Mouse (Mus musculus) kidney, embryonic 15.5 days (tissue): Measurements from ENCODE around the gene Med10. TPM values are rescaled to one million over a fixed set of nuclear protein-coding genes. Genes with fewer than 3 reads are reported as not detected.

Source experiments
- ATAC-seq: fragments of 200-750 bp; cut with Nextera tagmentation; replicated peaks from 2 replicates; pipeline ENCODE4 v1.8.0; 2017; ENCODE audit warnings: moderate TSS enrichment; ENCODE audit not compliant: low FRiP score
- H3K27ac ChIP-seq: fragments of 300-500 bp; sonication (generic); 2 replicates; pipeline ENCODE4 v1.5.1; 2015; ENCODE audit warnings: mild to moderate bottlenecking, inconsistent platforms
- H3K27me3 ChIP-seq: fragments of 300-500 bp; sonication (generic); 2 replicates; pipeline ENCODE4 v1.6.1; 2015; ENCODE audit warnings: inconsistent platforms
- H3K36me3 ChIP-seq: fragments of 300-500 bp; sonication (generic); 2 replicates; pipeline ENCODE4 v1.6.1; 2015; ENCODE audit warnings: inconsistent platforms
- H3K4me1 ChIP-seq: fragments of 300-500 bp; sonication (generic); 2 replicates; pipeline ENCODE4 v1.6.1; 2015; ENCODE audit warnings: inconsistent platforms
- H3K4me2 ChIP-seq: fragments of 300-500 bp; sonication (generic); 2 replicates; pipeline ENCODE4 v1.6.1; 2015; ENCODE audit warnings: moderate library complexity, mild to moderate bottlenecking, inconsistent platforms
- H3K4me3 ChIP-seq: fragments of 300-500 bp; sonication (generic); replicated peaks from 2 replicates; pipeline ENCODE4 v1.5.1; 2015; ENCODE audit warnings: mild to moderate bottlenecking, inconsistent platforms
- H3K9ac ChIP-seq: fragments of 300-500 bp; sonication (generic); 2 replicates; pipeline ENCODE4 v1.6.1; 2015; ENCODE audit warnings: mild to moderate bottlenecking, inconsistent platforms
- H3K9me3 ChIP-seq: fragments of 300-500 bp; sonication (generic); replicated peaks from 2 replicates; pipeline ENCODE4 v1.6.1; 2016; ENCODE audit warnings: inconsistent platforms
- WGBS: fragments of 180-500 bp; shearing (Covaris S2); methylation state at CpG from one replicate; pipeline ENCODE4 v1.1.7; 2015; ENCODE audit warnings: mixed read lengths; 5-methylcytosine and 5-hydroxymethylcytosine counted together
- polyA plus RNA-seq: library from polyadenylated mRNA; unstranded; fragments of >200 nt; fragmentation: Nextera tagmentation; extraction: Ambion mirVana; gene quantifications from 2 replicates; pipeline ENCODE4 v1.2.1, GENCODE M21; 2015

The Med10 gene
- polyA plus RNA-seq, 1 experiment from 2014 or later, result 145 TPM

DNA sequence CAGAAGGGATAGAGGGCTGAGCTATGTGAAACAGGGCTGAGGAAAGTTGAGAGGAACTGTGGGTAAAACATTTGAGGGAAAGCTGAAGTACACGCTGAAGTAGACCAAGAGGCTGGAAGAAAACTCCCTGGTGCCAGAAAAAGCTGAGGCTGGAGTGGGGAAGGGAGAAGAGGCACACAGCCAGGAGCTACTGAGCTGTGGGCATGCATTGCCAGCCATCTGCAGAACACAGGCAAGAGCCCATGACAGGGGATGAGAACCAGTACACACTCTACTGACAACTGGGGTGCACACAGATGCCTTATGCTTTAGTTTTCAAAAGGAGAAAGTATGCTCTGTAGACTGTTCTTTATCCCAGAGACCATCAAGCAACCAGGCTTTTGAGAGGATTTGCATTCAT lies 43.4 kb downstream of the Med10 start:
- Histone ChIP-seq H3K4me2 (no peak overlapping the region), H3K9ac (no peak overlapping the region), H3K27me3 (no peaks in the 10 kb centered on the region), H3K9me3 (no peaks in the 10 kb centered on the region), H3K27ac (no peak overlapping the region), H3K4me1 (no peaks in the 10 kb centered on the region), H3K4me3 (no peak overlapping the region), H3K36me3 (no peaks in the 10 kb centered on the region)
- ATAC-seq, result no peak
- WGBS, result 92% methylated on average over 1 of the region's 1 CpGs

DNA sequence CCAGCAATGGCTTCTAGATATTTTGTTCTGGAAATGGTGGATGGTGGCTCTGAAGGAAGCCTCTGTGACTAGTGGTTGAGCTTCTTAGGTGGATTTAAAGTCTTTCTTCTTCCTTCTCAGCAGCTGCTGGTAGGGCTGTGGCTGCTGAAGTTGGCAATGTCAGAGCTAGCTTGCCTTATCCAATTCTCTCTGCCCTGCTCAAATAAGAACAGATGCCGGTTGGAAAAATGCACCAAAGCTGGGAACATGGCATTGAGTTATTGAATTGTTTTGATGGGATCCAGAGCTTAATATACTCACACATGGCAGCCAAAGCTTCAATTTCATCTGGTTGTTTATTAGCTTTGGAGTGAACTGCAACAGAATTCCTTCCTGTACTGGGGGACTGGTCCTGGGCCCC lies 47.4 kb downstream of the Med10 start:
- Histone ChIP-seq H3K4me3 (no peak overlapping the region), H3K4me1 (no peaks in the 10 kb centered on the region), H3K4me2 (no peak overlapping the region), H3K9ac (no peak overlapping the region), H3K27ac (no peak overlapping the region), H3K36me3 (no peaks in the 10 kb centered on the region), H3K9me3 (no peaks in the 10 kb centered on the region), H3K27me3 (no peaks in the 10 kb centered on the region)
- WGBS, result 95% methylated on average over 1 of the region's 1 CpGs
- no peak for ATAC-seq

DNA sequence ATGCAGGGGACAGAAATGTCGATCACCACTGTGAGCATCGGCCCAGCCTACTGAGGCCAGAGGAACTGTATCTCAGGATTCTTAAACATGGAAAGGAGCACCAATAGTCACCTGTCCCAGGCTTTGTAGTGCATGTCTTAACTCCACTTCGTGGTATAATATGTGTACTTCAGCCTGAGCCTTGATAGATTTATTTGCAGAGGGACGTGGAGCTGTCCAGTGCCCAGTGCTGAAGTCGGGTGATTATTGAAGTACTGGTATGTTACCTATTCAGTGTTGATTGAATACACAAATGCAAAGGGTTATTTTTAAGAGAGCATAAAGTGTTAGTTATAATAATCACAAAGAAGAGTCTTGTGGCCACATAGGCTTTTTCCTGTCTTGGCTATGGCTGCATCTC lies 50.1 kb downstream of the Med10 start:
- no peaks in the 10 kb centered on the region for H3K9me3 ChIP-seq

DNA sequence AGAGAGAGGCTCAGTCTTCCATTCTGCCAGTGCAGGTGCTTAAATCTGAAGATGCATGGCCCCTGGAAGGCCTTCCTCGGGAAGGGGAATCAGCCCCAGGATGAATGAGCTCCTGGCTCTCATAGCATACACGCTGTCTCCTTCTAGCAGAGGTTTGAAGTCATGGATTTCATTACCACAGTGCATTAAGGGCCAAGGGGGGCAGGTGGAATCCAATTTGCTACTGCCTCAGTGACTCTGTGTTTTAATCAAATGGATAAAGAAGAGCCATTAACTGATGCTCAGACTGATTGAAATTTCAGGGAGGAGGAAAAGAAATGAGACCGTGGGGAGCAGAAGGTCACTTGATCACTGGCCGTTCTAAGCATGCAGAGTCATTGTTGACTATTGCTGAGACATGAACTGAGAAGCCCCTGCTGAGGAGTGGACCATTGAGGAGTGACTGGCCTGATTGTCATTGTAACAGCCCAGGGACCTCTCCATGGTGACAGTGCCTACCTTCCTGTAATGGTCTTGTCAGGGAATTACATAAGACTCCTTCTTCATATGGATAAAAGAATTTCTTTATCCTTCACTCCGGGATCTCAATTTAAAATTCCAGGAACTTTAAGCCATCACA lies 51.3 kb downstream of the Med10 start:
- Histone ChIP-seq H3K4me3 (no peak overlapping the region), H3K9me3 (no peaks in the 10 kb centered on the region), H3K27ac (no peak overlapping the region), H3K27me3 (no peaks in the 10 kb centered on the region), H3K36me3 (no peaks in the 10 kb centered on the region), H3K4me1 (no peaks in the 10 kb centered on the region), H3K4me2 (no peak overlapping the region), H3K9ac (no peak overlapping the region)
- no peak for ATAC-seq
- WGBS, result 81% methylated on average over 5 of the region's 5 CpGs

More for the DNA sequence above, 50.1 kb downstream of the Med10 start:
- Histone ChIP-seq H3K27ac (no peak overlapping the region), H3K27me3 (no peaks in the 10 kb centered on the region), H3K4me2 (no peak overlapping the region), H3K4me1 (no peaks in the 10 kb centered on the region), H3K9ac (no peak overlapping the region), H3K36me3 (no peaks in the 10 kb centered on the region), H3K4me3 (no peak overlapping the region)
- 62% methylated on average over 5 of the region's 5 CpGs for WGBS
- ATAC-seq, result no peak

DNA sequence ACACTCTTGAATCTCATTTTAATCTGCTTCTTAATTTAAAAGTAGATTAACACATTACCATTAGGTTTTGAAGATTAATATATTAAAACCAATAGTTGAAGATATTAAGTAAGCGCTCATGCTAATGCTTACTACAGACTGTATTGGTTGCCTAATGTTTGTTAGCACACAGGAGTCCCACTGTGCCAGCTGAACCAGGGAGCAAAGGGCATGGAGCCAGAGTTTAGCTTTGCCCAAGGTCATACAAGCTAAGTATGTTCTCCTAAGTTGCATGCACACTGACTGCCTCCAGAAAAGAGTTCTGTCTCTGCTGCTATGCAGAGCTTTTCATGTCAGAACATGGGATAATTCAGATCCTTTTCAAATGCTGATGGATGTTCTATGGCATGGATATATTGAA lies 53.7 kb downstream of the Med10 start:
- H3K4me2 ChIP-seq, result no peak overlapping the region
- 96% methylated on average over 1 of the region's 1 CpGs for WGBS
- ATAC-seq, result no peak
- H3K27ac ChIP-seq, result no peak overlapping the region
- H3K27me3 ChIP-seq, result no peaks in the 10 kb centered on the region
- no peaks in the 10 kb centered on the region for H3K36me3 ChIP-seq
- no peak overlapping the region for H3K4me3 ChIP-seq
- no peaks in the 10 kb centered on the region for H3K4me1 ChIP-seq
- no peak overlapping the region for H3K9ac ChIP-seq
- H3K9me3 ChIP-seq, result no peaks in the 10 kb centered on the region

DNA sequence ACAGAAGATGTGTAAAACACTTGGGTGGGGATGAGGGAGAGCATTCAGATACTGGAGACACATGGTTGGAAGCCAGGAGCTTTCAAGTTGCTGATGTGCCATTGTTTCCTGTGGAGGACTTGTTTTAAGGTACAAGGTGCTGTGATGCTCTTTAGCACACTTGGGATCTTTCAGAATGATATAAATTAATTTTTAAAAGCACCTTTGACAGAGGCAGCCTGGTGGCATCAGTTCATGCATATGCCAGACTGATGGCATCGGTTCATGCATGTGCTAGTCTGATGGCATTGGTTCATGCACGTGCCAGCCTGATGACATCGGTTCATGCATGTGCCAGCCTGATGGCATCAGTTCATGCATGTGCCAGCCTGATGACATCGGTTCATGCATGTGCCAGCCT lies 60.1 kb downstream of the Med10 start:
- Histone ChIP-seq H3K36me3 (no peaks in the 10 kb centered on the region), H3K4me2 (no peak overlapping the region), H3K4me3 (no peak overlapping the region), H3K27ac (no peak overlapping the region), H3K27me3 (no peaks in the 10 kb centered on the region), H3K9me3 (no peaks in the 10 kb centered on the region), H3K4me1 (no peaks in the 10 kb centered on the region), H3K9ac (no peak overlapping the region)
- ATAC-seq, result no peak
- WGBS, result 93% methylated on average over 4 of the region's 4 CpGs

DNA sequence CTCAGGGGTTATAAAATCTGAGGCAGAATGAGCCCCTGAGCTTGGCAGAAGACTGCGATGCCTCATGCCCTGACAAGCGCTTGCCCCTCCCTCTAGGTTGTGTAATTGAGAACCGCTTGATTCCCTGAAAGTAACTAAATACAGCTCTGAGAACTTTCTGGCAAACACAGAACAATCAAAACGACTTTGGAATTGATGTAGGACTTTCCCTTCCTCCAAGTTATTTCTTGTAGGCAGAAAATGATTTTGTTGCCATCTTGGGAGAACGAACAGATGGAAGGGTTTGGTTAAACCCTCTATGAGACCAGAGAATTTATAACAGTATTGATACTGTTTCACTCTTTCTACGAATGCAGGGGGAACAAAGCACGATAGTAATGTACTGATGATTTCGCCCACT lies 62.7 kb downstream of the Med10 start:
- H3K9me3 ChIP-seq, result no peaks in the 10 kb centered on the region
- ATAC-seq, result no peak
- 61% methylated on average over 8 of the region's 8 CpGs for WGBS

More for the DNA sequence above, 62.7 kb downstream of the Med10 start:
- H3K9ac ChIP-seq, result no peak overlapping the region
- H3K4me2 ChIP-seq, result no peak overlapping the region
- H3K27me3 ChIP-seq, result no peaks in the 10 kb centered on the region
- no peaks in the 10 kb centered on the region for H3K4me1 ChIP-seq
- no peaks in the 10 kb centered on the region for H3K36me3 ChIP-seq
- H3K27ac ChIP-seq, result no peak overlapping the region
- no peak overlapping the region for H3K4me3 ChIP-seq

Other genes starting within 250 kb of the Med10 start
- gene Srd5a1, start 191.0 kb upstream of the Med10 start, polyA plus RNA-seq, result 22.9 and 26.5 TPM in 2 replicates
- 0.51 and 0.72 TPM in 2 replicates for gene Ube2ql1, start 62.5 kb upstream of the Med10 start, polyA plus RNA-seq